Mouse (Mus musculus): ENCODE measurements at regions not wholly inside any gene's neighbourhood (a gene's known extent, or its start where the extent isn't known, plus 50 kb on each side); places are given as distances from the start of the nearest gene placed in this dataset.
"Not testable (repeated sequence)": the region's sequence is repeated elsewhere in the genome, so short reads cannot be mapped to it uniquely, and the experiment has no call there.

GRCm38 (mm10) chr3:58245361-58245760 is 169.2 kb upstream of the Tsc22d2 start:
- Histone ChIP-seq H3K27ac (no peak overlapping the region), H3K9ac (no peak overlapping the region), H3K4me1 (no peaks in the 10 kb centered on the region), H3K36me3 (no peaks in the 10 kb centered on the region), H3K9me3 (no peaks in the 10 kb centered on the region), H3K4me2 (no peak overlapping the region), H3K4me3 (no peak overlapping the region), H3K27me3 (no peaks in the 10 kb centered on the region)
- no peak for ATAC-seq (ENCODE audit: insufficient number of reproducible peaks, insufficient read depth, low FRiP score, low TSS enrichment, low read depth)
- WGBS, result 22% methylated on average over 5 of the region's 5 CpGs

DNA sequence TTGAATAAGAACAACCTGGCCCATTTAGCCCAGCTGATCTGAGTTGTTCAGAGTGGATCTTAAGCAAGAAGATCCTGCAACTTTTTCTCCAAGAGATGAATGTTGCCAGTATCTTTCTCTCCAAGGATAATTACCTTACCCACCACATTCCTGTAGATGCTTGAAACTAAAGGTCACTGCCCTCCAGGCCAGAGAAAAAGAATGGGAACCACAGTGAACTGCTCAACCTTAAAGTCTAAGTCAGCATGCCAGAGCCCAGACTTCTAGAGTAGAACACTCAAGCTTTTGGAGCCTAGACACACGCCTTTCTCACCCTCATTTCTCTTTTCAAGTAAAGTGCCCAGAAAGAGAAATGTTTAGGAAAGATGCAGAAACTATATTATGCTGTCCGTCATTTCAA is 166.5 kb upstream of the Tsc22d2 start:
- no peak overlapping the region for H3K4me2 ChIP-seq
- no peaks in the 10 kb centered on the region for H3K27me3 ChIP-seq
- H3K36me3 ChIP-seq, result no peaks in the 10 kb centered on the region
- no peak overlapping the region for H3K27ac ChIP-seq
- H3K4me1 ChIP-seq, result no peaks in the 10 kb centered on the region
- WGBS, result 81% methylated on average over 2 of the region's 2 CpGs
- H3K4me3 ChIP-seq, result no peak overlapping the region
- H3K9me3 ChIP-seq, result no peaks in the 10 kb centered on the region
- no peak overlapping the region for H3K9ac ChIP-seq
- ATAC-seq (ENCODE audit: insufficient number of reproducible peaks, insufficient read depth, low FRiP score, low TSS enrichment, low read depth), result no peak

- H3K36me3 ChIP-seq, result no peaks in the 10 kb centered on the region
- no peaks in the 10 kb centered on the region for H3K27me3 ChIP-seq
- no peak for ATAC-seq (ENCODE audit: insufficient number of reproducible peaks, insufficient read depth, low FRiP score, low TSS enrichment, low read depth)
- H3K27ac ChIP-seq, result no peak overlapping the region
- H3K4me3 ChIP-seq, result no peak overlapping the region
- WGBS, result 77% methylated on average over 8 of the region's 8 CpGs
- no peak overlapping the region for H3K9ac ChIP-seq
- no peaks in the 10 kb centered on the region for H3K9me3 ChIP-seq
- no peaks in the 10 kb centered on the region for H3K4me1 ChIP-seq
- no peak overlapping the region for H3K4me2 ChIP-seq
Measured at GRCm38 (mm10) chr3:58253942-58254341, 160.6 kb upstream of the Tsc22d2 start.

DNA sequence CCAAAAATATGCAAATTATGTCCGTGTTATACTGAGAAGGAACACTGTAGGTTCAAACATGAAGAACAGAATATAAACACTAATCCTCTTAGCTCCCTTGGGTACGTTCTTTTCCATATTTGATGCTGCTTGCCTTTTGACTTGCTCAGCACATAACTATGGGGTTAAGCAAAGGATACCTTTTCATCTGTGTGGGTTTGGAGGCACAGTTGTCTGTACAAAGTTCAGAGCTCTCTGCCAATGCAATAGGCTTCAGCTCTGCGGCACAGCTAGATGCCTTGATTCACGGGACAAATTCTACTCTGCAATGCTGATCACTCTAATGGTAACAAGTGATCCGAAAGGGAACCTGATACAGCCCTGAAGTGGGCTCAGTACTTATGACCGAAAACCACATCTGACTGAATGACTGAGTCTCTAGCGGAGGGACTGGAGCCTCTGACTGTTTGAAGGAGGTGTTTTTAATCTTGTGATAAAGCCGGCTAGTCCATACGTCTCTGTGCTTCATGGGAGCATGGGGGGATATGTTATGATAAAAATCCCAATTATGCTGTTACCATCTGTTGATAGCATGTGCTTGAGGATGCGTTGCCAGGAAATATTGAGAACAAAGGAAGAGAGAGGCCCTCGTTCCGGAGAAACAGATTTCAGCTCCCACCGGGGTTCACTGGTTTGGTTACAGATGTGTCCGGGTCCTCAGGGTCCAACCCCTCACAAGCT is 146.7 kb upstream of the Tsc22d2 start:
- Histone ChIP-seq H3K27me3 (no peaks in the 10 kb centered on the region), H3K4me2 (no peak overlapping the region), H3K4me1 (no peaks in the 10 kb centered on the region), H3K9ac (no peak overlapping the region), H3K36me3 (no peaks in the 10 kb centered on the region), H3K9me3 (no peaks in the 10 kb centered on the region), H3K27ac (no peak overlapping the region), H3K4me3 (no peak overlapping the region)
- no peak for ATAC-seq (ENCODE audit: insufficient number of reproducible peaks, insufficient read depth, low FRiP score, low TSS enrichment, low read depth)
- WGBS, result 63% methylated on average over 14 of the region's 14 CpGs

DNA sequence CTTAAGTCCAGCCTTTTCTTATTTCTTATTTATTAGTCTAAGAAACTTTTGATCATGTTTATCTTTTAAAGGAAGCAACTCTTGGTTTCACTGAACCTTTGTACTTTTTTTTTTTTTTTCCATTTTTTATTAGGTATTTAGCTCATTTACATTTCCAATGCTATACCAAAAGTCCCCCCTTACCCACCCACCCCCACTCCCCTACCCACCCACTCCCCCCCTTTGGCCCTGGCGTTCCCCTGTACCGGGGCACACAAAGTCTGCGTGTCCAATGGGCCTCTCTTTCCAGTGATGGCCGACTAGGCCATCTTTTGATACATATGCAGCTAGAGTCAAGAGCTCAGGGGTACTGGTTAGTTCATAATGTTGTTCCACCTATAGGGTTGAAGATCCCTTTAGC is 143.1 kb upstream of the Tsc22d2 start:
- not testable (repeated sequence) for H3K4me1 ChIP-seq; H3K27ac ChIP-seq; H3K4me2 ChIP-seq; H3K36me3 ChIP-seq; H3K4me3 ChIP-seq; ATAC-seq (ENCODE audit: insufficient number of reproducible peaks, insufficient read depth, low FRiP score, low TSS enrichment, low read depth); H3K27me3 ChIP-seq; H3K9ac ChIP-seq; H3K9me3 ChIP-seq
- WGBS, result no CpG with 5 or more reads among the region's 4 CpGs

DNA sequence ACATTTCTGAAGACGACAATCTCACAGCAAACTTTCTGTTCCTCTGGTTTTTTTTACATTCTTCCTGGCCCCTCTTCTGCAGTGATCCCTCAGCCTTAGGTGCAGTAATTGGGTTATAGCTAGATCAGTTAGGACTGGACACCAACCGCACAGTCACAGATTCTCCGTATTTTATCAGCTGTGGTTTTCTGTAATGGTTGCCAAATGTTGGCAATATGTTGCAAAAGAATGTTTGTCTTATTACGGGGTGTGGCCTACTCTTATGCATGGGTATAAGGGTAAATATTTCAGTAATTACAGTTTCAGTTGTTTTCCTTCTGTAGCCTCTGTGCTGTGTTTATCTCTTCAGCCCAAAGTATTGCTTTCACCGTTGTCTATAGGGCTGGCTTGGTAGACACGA is 133.2 kb upstream of the Tsc22d2 start:
- Histone ChIP-seq H3K4me3 (no peak overlapping the region), H3K27me3 (no peaks in the 10 kb centered on the region), H3K4me2 (no peak overlapping the region), H3K9me3 (no peaks in the 10 kb centered on the region), H3K36me3 (no peaks in the 10 kb centered on the region), H3K4me1 (peaks cover 7% of the 10 kb centered on the region; the same call in 1 of the 2 replicates), H3K9ac (no peak overlapping the region), H3K27ac (no peak overlapping the region)
- ATAC-seq (ENCODE audit: insufficient number of reproducible peaks, insufficient read depth, low FRiP score, low TSS enrichment, low read depth), result no peak
- WGBS, result 51% methylated on average over 6 of the region's 6 CpGs

DNA sequence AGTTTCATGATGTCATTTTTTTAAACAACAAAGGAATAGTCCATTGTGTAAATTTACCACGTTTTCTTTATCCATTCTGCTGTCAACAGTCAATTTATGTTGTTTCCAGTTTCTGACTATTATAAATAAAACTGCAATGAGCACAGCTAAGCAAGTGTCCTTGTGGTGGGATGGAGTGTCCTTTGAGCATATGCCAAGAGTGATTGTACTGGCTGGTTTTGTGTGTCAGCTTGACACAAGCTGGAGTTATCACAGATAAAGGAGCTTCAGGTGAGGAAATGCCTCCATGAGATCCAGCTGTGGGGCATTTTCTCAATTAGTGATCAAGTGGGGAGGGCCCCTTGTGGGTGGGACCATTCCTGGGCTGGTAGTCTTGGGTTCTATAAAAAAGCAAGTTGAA is 130.1 kb upstream of the Tsc22d2 start:
- 50% methylated on average over 1 of the region's 1 CpGs for WGBS
- H3K9me3 ChIP-seq; H3K27ac ChIP-seq; H3K9ac ChIP-seq; ATAC-seq (ENCODE audit: insufficient number of reproducible peaks, insufficient read depth, low FRiP score, low TSS enrichment, low read depth); H3K4me3 ChIP-seq; H3K4me1 ChIP-seq; H3K4me2 ChIP-seq; H3K27me3 ChIP-seq; H3K36me3 ChIP-seq: not testable (repeated sequence)

DNA sequence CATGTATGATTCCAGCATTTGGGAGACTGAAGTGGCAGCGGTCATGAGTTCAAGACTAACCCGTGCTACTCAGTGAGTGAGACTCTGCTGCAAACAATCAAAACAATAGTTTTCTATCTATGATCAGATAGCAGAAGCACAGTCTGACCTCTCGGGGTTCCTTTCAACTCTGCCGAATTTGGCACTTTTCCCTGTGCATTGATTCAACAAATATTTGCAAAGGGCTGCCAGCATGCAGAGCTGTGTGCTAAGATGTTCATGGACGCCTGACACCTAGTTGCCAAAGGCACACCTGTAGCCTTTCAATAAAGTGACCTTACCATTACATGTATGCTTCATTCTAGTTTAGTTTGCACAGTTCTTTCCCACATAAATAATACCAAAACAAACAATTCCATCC is 118.7 kb upstream of the Tsc22d2 start:
- Histone ChIP-seq H3K9me3 (no peaks in the 10 kb centered on the region), H3K4me2 (no peak overlapping the region), H3K36me3 (no peaks in the 10 kb centered on the region), H3K27me3 (no peaks in the 10 kb centered on the region), H3K4me3 (no peak overlapping the region), H3K9ac (no peak overlapping the region), H3K27ac (no peak overlapping the region), H3K4me1 (0 out of 2 replicates have a peak, but pooled peaks cover 2% of the 10 kb centered on the region)
- 84% methylated on average over 5 of the region's 5 CpGs for WGBS
- ATAC-seq (ENCODE audit: insufficient number of reproducible peaks, insufficient read depth, low FRiP score, low TSS enrichment, low read depth), result no peak

- 66% methylated on average over 2 of the region's 2 CpGs for WGBS
- no peak overlapping the region for H3K9ac ChIP-seq
- no peak for ATAC-seq (ENCODE audit: insufficient number of reproducible peaks, insufficient read depth, low FRiP score, low TSS enrichment, low read depth)
- peaks cover 11% of the 10 kb centered on the region; the same call in 1 of the 2 replicates for H3K4me1 ChIP-seq
- no peaks in the 10 kb centered on the region for H3K9me3 ChIP-seq
- no peaks in the 10 kb centered on the region for H3K36me3 ChIP-seq
- no peaks in the 10 kb centered on the region for H3K27me3 ChIP-seq
- no peak overlapping the region for H3K4me2 ChIP-seq
- no peak overlapping the region for H3K4me3 ChIP-seq
- H3K27ac ChIP-seq, result no peak overlapping the region
Measured at GRCm38 (mm10) chr3:58300213-58300612, 114.3 kb upstream of the Tsc22d2 start.

- ATAC-seq (ENCODE audit: insufficient number of reproducible peaks, insufficient read depth, low FRiP score, low TSS enrichment, low read depth), result no peak
- Histone ChIP-seq H3K27ac (no peak overlapping the region), H3K4me3 (no peak overlapping the region), H3K36me3 (no peaks in the 10 kb centered on the region), H3K9ac (no peak overlapping the region), H3K4me2 (no peak overlapping the region), H3K4me1 (peaks cover 11% of the 10 kb centered on the region; the same call in 1 of the 2 replicates), H3K9me3 (no peaks in the 10 kb centered on the region), H3K27me3 (no peaks in the 10 kb centered on the region)
- WGBS, result 68% methylated on average over 5 of the region's 5 CpGs
Measured at GRCm38 (mm10) chr3:58300801-58301485, 113.6 kb upstream of the Tsc22d2 start.

DNA sequence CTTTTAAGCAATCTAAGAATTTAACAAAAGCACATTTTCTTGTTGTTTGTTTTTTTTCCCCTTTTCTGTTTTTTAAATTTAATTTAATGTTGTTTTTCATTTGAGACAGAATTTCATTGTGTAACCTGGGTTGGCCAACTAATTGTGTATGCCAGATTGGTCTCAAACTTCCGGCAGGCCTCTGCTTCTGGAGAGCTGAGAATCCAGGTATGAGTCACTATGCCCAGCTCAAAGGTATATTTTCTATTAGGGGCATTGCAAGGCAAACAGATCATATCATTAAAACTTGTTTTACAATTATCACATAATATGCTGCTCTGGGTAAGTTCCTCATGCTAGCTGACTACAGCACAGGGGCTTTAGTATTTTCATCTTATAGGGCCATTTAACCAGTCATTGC is 112.2 kb upstream of the Tsc22d2 start:
- Histone ChIP-seq H3K36me3 (no peaks in the 10 kb centered on the region), H3K9ac (no peak overlapping the region), H3K9me3 (no peaks in the 10 kb centered on the region), H3K27ac (no peak overlapping the region), H3K4me1 (peaks cover 11% of the 10 kb centered on the region; the same call in 1 of the 2 replicates), H3K4me2 (no peak overlapping the region), H3K27me3 (no peaks in the 10 kb centered on the region), H3K4me3 (no peak overlapping the region)
- ATAC-seq (ENCODE audit: insufficient number of reproducible peaks, insufficient read depth, low FRiP score, low TSS enrichment, low read depth), result no peak
- 88% methylated on average over 1 of the region's 1 CpGs for WGBS

DNA sequence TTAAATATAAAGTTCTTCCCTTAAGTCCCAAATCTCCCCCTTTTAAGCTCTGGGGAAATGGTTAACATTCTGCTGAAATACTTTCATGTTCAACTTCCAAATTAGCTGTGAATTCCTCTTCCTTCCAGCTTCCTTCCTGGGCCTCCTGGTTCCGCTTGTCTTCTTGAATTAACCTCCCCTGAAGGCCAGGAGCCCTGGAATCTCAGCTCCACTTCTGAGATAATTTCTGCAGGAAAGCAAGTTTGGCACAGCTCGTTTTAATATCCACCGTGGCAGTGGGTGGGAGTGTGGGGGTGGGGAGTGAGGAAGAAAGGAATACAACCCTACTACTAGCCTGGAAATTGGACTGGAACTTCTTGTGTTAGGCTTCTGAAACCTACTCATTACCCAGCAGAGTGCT is 110.8 kb upstream of the Tsc22d2 start:
- Histone ChIP-seq H3K4me1 (peaks cover 11% of the 10 kb centered on the region; the same call in 1 of the 2 replicates), H3K9ac (no peak overlapping the region), H3K9me3 (no peaks in the 10 kb centered on the region), H3K27me3 (no peaks in the 10 kb centered on the region), H3K4me3 (no peak overlapping the region), H3K4me2 (no peak overlapping the region), H3K36me3 (no peaks in the 10 kb centered on the region), H3K27ac (no peak overlapping the region)
- 9% methylated on average over 3 of the region's 3 CpGs for WGBS
- ATAC-seq (ENCODE audit: insufficient number of reproducible peaks, insufficient read depth, low FRiP score, low TSS enrichment, low read depth), result no peak

Data from embryonic facial prominence, embryonic 13.5 days (tissue).